Mouse (Mus musculus) heart, embryonic 13.5 days (tissue): Measurements from ENCODE around the gene Sppl2b. TPM values are rescaled to one million over a fixed set of nuclear protein-coding genes. Genes with fewer than 3 reads are reported as not detected.
A peak's percentile ranks its signal among the peaks of the same experiment; 100 is the strongest.
"Not testable (repeated sequence)": the region's sequence is repeated elsewhere in the genome, so short reads cannot be mapped to it uniquely, and the experiment has no call there.

ENCODE experiments used
- ATAC-seq: fragments of 200-750 bp; cut with Nextera tagmentation; 2 replicates; pipeline ENCODE4 v1.8.0; 2017; ENCODE audit warnings: moderate TSS enrichment; ENCODE audit not compliant: insufficient number of reproducible peaks, low FRiP score, low TSS enrichment; ENCODE audit errors: extremely low read depth
- H3K27ac ChIP-seq: fragments of 300-500 bp; sonication (generic); replicated peaks from 2 replicates; pipeline ENCODE4 v1.5.1; 2015; ENCODE audit warnings: moderate library complexity, mild to moderate bottlenecking, inconsistent platforms
- H3K27me3 ChIP-seq: fragments of 300-500 bp; sonication (generic); replicated peaks from 2 replicates; pipeline ENCODE4 v1.6.1; 2015; ENCODE audit warnings: mild to moderate bottlenecking, inconsistent platforms
- H3K36me3 ChIP-seq: fragments of 300-500 bp; sonication (generic); 2 replicates; pipeline ENCODE4 v1.6.1; 2015; ENCODE audit warnings: mild to moderate bottlenecking, inconsistent platforms
- H3K4me1 ChIP-seq: fragments of 300-500 bp; sonication (generic); 2 replicates; pipeline ENCODE4 v1.6.1; 2015; ENCODE audit warnings: inconsistent platforms
- H3K4me2 ChIP-seq: fragments of 300-500 bp; sonication (generic); 2 replicates; pipeline ENCODE4 v1.6.1; 2015; ENCODE audit warnings: inconsistent platforms, mild to moderate bottlenecking, moderate library complexity
- H3K4me3 ChIP-seq: fragments of 300-500 bp; sonication (generic); 2 replicates; pipeline ENCODE4 v1.5.1; 2015; ENCODE audit warnings: moderate library complexity, mild to moderate bottlenecking, inconsistent platforms
- H3K9ac ChIP-seq: fragments of 300-500 bp; sonication (generic); 2 replicates; pipeline ENCODE4 v1.6.1; 2015; ENCODE audit warnings: inconsistent platforms, mild to moderate bottlenecking, moderate library complexity
- H3K9me3 ChIP-seq: fragments of 300-500 bp; sonication (generic); 2 replicates; pipeline ENCODE4 v1.6.1; 2016; ENCODE audit warnings: inconsistent platforms
- WGBS: fragments of 180-500 bp; shearing (Covaris S2); methylation state at CpG from one replicate; pipeline ENCODE4 v1.1.7; 2015; ENCODE audit warnings: mixed read lengths; 5-methylcytosine and 5-hydroxymethylcytosine counted together
- polyA plus RNA-seq: library from polyadenylated mRNA; unstranded; fragments of >200 nt; fragmentation: Nextera tagmentation; extraction: Ambion mirVana; gene quantifications from 2 replicates; pipeline ENCODE4 v1.2.1, GENCODE M21; 2015

The Sppl2b gene
- polyA plus RNA-seq, 1 experiment from 2014 or later, result 27.7 TPM

- H3K27me3 ChIP-seq, result no peaks in the 10 kb centered on the region
- peaks cover 30% of the 10 kb centered on the region for H3K36me3 ChIP-seq
- peak within 1 kb of the TSS; percentile 91 for H3K4me2 ChIP-seq
- H3K4me1 ChIP-seq, result peaks cover 40% of the 10 kb centered on the region
- no peaks in the 10 kb centered on the region for H3K9me3 ChIP-seq
- H3K9ac ChIP-seq, result peak within 1 kb of the TSS; percentile 95
- ATAC-seq, result peak; percentile 95
- peak within 1 kb of the TSS; percentile 80 for H3K4me3 ChIP-seq
- peak within 1 kb of the TSS; percentile 93 for H3K27ac ChIP-seq
- under 1% methylated on average over 74 of the region's 82 CpGs for WGBS
Observed at GRCm38 (mm10) chr10:80826151-80827062, 28.7 kb upstream of the Sppl2b start, which contains the start of gene Oaz1. Gene Oaz1 (plus strand): TSS chr10:80826656.

- Histone ChIP-seq H3K9ac (peak overlapping the region; percentile 95), H3K4me2 (peak overlapping the region; percentile 91), H3K27ac (peak overlapping the region; percentile 93), H3K36me3 (peaks cover 30% of the 10 kb centered on the region), H3K9me3 (no peaks in the 10 kb centered on the region), H3K27me3 (peaks cover under 1% of the 10 kb centered on the region; the same call in 1 of the 2 replicates), H3K4me3 (peak overlapping the region; percentile 80), H3K4me1 (peaks cover 45% of the 10 kb centered on the region)
- 7% methylated on average over 27 of the region's 29 CpGs for WGBS
- ATAC-seq, result no peak
Observed at GRCm38 (mm10) chr10:80827063-80827869, 27.8 kb upstream of the Sppl2b start.

- H3K9me3 ChIP-seq, result no peaks in the 10 kb centered on the region
- peak overlapping the region; percentile 80 for H3K4me3 ChIP-seq
- ATAC-seq, result no peak
- H3K9ac ChIP-seq, result peak overlapping the region; percentile 95
- H3K4me2 ChIP-seq, result peak overlapping the region; percentile 91
- H3K27me3 ChIP-seq, result peaks cover 8% of the 10 kb centered on the region
- peaks cover 30% of the 10 kb centered on the region for H3K36me3 ChIP-seq
- H3K27ac ChIP-seq, result no peak overlapping the region
- H3K4me1 ChIP-seq, result peaks cover 45% of the 10 kb centered on the region
- WGBS, result 67% methylated on average over 10 of the region's 10 CpGs
Observed at GRCm38 (mm10) chr10:80827870-80828420, 27.1 kb upstream of the Sppl2b start.

GRCm38 (mm10) chr10:80828587-80828986, 26.5 kb upstream of the Sppl2b start:
- H3K4me2 ChIP-seq, result peak overlapping the region; percentile 91
- not testable (repeated sequence) for H3K9me3 ChIP-seq, ATAC-seq, H3K27ac ChIP-seq
- WGBS, result 82% methylated on average over 7 of the region's 9 CpGs
- H3K9ac ChIP-seq, result peak overlapping the region; percentile 95
- peak overlapping the region; percentile 80 for H3K4me3 ChIP-seq
- H3K36me3 ChIP-seq, result peaks cover 30% of the 10 kb centered on the region
- H3K27me3 ChIP-seq, result peaks cover 14% of the 10 kb centered on the region
- H3K4me1 ChIP-seq, result peaks cover 45% of the 10 kb centered on the region

GRCm38 (mm10) chr10:80829359-80830278, 25.5 kb upstream of the Sppl2b start:
- Histone ChIP-seq H3K27me3 (peaks cover 24% of the 10 kb centered on the region), H3K36me3 (peaks cover 30% of the 10 kb centered on the region), H3K4me3 (peak overlapping the region; percentile 6; the same call in 1 of the 2 replicates), H3K4me2 (peak overlapping the region; percentile 14; the same call in 1 of the 2 replicates), H3K27ac (no peak overlapping the region), H3K9me3 (peaks cover 4% of the 10 kb centered on the region; the same call in 1 of the 2 replicates), H3K9ac (peak overlapping the region; percentile 15; the same call in 1 of the 2 replicates), H3K4me1 (peaks cover 45% of the 10 kb centered on the region)
- WGBS, result 50% methylated on average over 1 of the region's 1 CpGs
- ATAC-seq, result no peak

GRCm38 (mm10) chr10:80831136-80831535, 23.9 kb upstream of the Sppl2b start:
- peaks cover 52% of the 10 kb centered on the region for H3K4me1 ChIP-seq
- ATAC-seq, result no peak
- H3K27me3 ChIP-seq, result peaks cover 39% of the 10 kb centered on the region
- 0 out of 2 replicates have a peak overlapping the region, but pooled peaks have one; percentile 2 for H3K4me3 ChIP-seq
- 0 out of 2 replicates have a peak overlapping the region, but pooled peaks have one; percentile 1 for H3K9ac ChIP-seq
- no peak overlapping the region for H3K27ac ChIP-seq
- 6% methylated on average over 9 of the region's 9 CpGs for WGBS
- peaks cover 5% of the 10 kb centered on the region; the same call in 1 of the 2 replicates for H3K9me3 ChIP-seq
- peaks cover 30% of the 10 kb centered on the region for H3K36me3 ChIP-seq
- H3K4me2 ChIP-seq, result no peak overlapping the region

- WGBS, result 67% methylated on average over 7 of the region's 7 CpGs
- peaks cover 5% of the 10 kb centered on the region; the same call in 1 of the 2 replicates for H3K9me3 ChIP-seq
- peaks cover 64% of the 10 kb centered on the region for H3K4me1 ChIP-seq
- peaks cover 56% of the 10 kb centered on the region for H3K27me3 ChIP-seq
- ATAC-seq, result no peak
- H3K36me3 ChIP-seq, result peaks cover 29% of the 10 kb centered on the region
- no peak overlapping the region for H3K4me2 ChIP-seq
- no peak overlapping the region for H3K4me3 ChIP-seq
- no peak overlapping the region for H3K27ac ChIP-seq
- H3K9ac ChIP-seq, result no peak overlapping the region
Observed at GRCm38 (mm10) chr10:80832818-80833217, 22.3 kb upstream of the Sppl2b start.

- WGBS, result 53% methylated on average over 30 of the region's 30 CpGs
- no peak overlapping the region for H3K9ac ChIP-seq
- H3K4me3 ChIP-seq, result 0 out of 2 replicates have a peak overlapping the region, but pooled peaks have one; percentile 12
- H3K9me3 ChIP-seq, result peaks cover 5% of the 10 kb centered on the region; the same call in 1 of the 2 replicates
- H3K27ac ChIP-seq, result no peak overlapping the region
- peaks cover 74% of the 10 kb centered on the region for H3K27me3 ChIP-seq
- peaks cover 3% of the 10 kb centered on the region for H3K36me3 ChIP-seq
- H3K4me1 ChIP-seq, result peaks cover 47% of the 10 kb centered on the region
- H3K4me2 ChIP-seq, result no peak overlapping the region
- ATAC-seq, result no peak
Observed at GRCm38 (mm10) chr10:80835617-80836016, 19.5 kb upstream of the Sppl2b start.

- no peak overlapping the region for H3K4me2 ChIP-seq
- no peak overlapping the region for H3K9ac ChIP-seq
- H3K4me3 ChIP-seq, result no peak overlapping the region
- H3K27ac ChIP-seq, result peak overlapping the region; percentile 81; the same call in 1 of the 2 replicates
- H3K4me1 ChIP-seq, result peaks cover 35% of the 10 kb centered on the region
- peaks cover 88% of the 10 kb centered on the region for H3K27me3 ChIP-seq
- WGBS, result 41% methylated on average over 7 of the region's 7 CpGs
- no peaks in the 10 kb centered on the region for H3K36me3 ChIP-seq
- no peak for ATAC-seq
- H3K9me3 ChIP-seq, result peaks cover 5% of the 10 kb centered on the region; the same call in 1 of the 2 replicates
Observed at GRCm38 (mm10) chr10:80836949-80837379, 18.1 kb upstream of the Sppl2b start.

GRCm38 (mm10) chr10:80837827-80838226, 17.2 kb upstream of the Sppl2b start:
- peak overlapping the region; percentile 81 for H3K27ac ChIP-seq
- no peaks in the 10 kb centered on the region for H3K36me3 ChIP-seq
- 15% methylated on average over 2 of the region's 2 CpGs for WGBS
- H3K4me2 ChIP-seq, result peak overlapping the region; percentile 22
- peaks cover 35% of the 10 kb centered on the region for H3K4me1 ChIP-seq
- H3K27me3 ChIP-seq, result peaks cover 90% of the 10 kb centered on the region
- ATAC-seq, result no peak
- H3K9ac ChIP-seq, result peak overlapping the region; percentile 28
- H3K9me3 ChIP-seq, result peaks cover 5% of the 10 kb centered on the region; the same call in 1 of the 2 replicates
- no peak overlapping the region for H3K4me3 ChIP-seq
